Mouse (Mus musculus) megakaryocyte-erythroid progenitor cell, adult 5 weeks (primary cell): ENCODE data around the gene Ncaph2. TPM values are rescaled to one million over a fixed set of nuclear protein-coding genes. Genes with fewer than 3 reads are reported as not detected.

Experiments used
- polyA plus RNA-seq: library from polyadenylated mRNA; stranded (reverse); fragments of >175 nt; gene quantifications from 2 replicates; pipeline ENCODE4 v1.2.3, GENCODE M21; 2012

The Ncaph2 gene
- polyA plus RNA-seq = 63.0 and 78.6 TPM in 2 replicates

GRCm38 (mm10) chr15:89355241-89356187, at the start of gene Ncaph2, which contains the start of gene Lmf2:
TSS of gene Ncaph2 (plus strand) at chr15:89355719.
TSS of gene Lmf2 (minus strand) at chr15:89355659.

DNA sequence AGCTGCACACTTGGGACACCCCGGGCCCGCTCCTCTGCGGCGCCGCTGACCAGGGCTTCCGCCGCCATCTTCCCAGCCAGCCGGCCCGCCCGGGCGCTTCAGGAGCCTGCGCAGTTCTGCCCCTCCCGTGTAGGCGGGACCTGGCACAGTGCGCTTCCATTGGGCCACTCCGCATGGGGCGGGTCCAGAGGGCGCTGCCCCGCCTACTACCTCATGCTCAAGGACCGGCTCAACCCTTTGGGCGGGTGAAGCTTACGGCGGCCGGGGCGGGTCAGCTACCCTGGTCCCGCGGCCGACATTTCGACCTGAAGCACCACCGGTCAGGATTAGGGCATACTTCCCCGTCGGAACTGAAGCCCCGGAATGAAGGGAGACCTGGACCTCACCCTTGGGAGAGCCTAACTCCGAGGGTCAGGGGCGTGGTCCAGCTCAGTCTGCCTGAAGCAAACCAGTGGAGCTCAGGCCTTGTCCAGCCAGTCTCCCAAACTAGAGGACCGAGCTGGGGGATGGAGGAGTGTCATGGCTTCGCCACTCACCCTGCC, 40.3 kb upstream of the Ncaph2 start, which contains the start of gene Sbf1:
Gene Sbf1, minus strand, starts transcription at position 122 of the 542 bp plus-strand sequence.

DNA sequence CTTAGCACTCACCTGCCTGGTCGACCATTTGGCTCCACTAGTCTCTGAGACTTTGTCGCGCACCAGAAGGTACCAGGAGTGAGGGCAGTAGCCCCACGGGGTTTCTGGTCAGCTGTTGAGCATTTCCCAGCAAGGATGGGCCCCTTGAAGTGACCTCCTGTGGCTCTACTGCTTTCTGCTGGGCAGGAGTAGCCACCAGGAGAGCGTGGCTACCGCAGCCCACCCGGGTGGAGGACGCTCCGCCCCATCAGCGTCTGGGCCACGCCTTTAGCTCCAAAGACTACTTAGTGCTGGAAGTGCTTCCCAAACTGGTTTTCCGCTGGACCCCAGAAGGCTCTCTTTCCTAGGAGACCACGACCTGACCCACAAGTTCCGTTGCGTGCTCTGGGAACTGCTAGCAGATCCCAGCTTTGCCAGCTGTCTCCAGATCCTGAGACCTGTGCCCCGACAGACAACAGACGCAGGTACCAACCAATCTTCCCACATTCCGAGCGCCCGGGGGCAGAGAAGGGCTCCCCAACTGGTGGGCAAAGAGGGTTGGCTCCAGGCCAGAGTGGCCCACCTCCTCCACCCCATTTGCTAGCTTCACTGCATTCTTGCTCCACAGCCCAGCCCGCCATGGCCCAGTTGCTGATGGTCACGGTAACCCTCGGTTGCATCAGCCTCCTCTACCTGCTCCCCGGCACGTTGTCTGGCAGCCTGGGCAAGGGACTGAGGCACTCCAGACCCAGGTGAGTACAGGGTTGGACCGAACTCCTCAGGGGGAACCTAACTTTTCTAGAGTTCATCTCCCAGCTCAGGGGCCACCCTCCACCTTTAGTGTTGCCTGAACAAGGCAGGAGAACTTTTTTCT, 32.6 kb upstream of the Ncaph2 start, which contains the start of gene Adm2:
Gene Adm2, plus strand, starts transcription at position 51 of the 853 bp plus-strand sequence.

DNA sequence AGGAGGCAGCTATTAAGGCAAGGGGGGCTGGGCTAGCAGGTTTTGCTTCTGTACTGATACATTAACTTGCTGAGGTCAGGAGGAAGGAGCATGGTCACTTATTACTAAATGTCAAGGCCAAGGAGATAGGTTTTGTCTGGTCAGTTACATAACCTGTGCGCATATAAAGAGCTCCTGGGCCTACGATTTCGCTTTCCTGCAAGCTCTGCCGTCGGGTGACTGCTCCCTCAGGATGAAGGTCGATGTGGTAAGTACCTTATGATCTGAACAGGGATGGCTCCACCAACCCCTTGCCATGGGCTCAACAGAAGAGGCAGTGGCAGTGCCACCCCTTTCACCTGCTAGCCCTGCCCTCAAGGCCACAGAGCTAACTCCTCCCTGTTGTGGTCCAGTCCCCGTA, 21.2 kb upstream of the Ncaph2 start, which contains the start of gene Miox:
Gene Miox, plus strand, starts transcription at position 128 of the 400 bp plus-strand sequence.

DNA sequence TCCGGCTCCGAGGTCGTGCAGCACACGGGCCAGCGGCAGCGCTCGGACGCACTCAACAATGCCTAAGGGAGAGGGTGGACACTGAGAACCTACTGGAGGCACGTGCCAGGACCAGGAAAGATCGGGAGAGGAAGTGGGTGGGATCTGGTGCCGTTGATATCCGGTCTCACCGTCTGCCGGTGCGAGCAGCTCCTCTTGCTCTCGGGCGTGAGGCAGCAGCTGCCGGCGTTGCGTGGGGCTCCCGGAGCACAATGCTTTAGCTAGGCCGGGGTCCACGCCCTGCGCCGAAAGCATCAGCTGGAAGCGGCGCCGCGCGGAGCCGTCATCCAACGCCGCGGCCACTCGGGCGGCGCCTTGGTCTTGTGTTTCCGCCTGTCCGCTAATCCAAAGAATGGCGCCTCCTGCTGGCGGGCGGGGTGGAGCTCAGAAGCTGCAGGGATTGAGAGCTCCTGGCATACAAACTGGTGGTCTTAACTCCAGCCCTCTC, 18.3 kb downstream of the Ncaph2 start, which contains the start of gene Sco2:
Gene Sco2, minus strand, starts transcription at position 85 of the 487 bp plus-strand sequence.

GRCm38 (mm10) chr15:89376957-89377356, 21.4 kb downstream of the Ncaph2 start, which contains the start of gene Tymp:
TSS of gene Tymp (minus strand) at chr15:89377039.

GRCm38 (mm10) chr15:89378831-89379401, 23.4 kb downstream of the Ncaph2 start, which contains the start of gene Odf3b:
TSS of gene Odf3b (minus strand) at chr15:89379282.

GRCm38 (mm10) chr15:89384617-89385016, 29.1 kb downstream of the Ncaph2 start, which contains the start of gene Klhdc7b:
TSS of gene Klhdc7b (plus strand) at chr15:89384917.

DNA sequence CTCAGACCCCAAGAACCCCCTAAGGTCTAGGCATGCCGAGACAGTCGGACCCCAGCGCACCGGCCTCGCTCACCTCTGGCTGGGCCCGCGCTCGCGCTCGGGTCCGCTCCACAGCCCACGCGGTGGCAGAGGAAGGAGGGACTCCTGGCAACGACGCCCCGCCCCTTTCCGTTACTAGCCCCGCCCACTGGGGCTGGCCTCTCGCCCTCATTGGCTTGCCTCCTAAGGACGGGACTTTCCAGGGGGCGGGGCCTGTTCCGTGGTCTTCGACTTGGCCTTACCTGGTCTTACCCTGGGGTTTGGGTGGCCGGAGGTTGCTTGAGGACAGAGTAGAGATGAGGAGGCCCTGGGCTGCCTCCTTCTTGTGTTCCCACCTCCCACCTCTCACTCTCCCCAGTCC, 54.6 kb downstream of the Ncaph2 start, which contains the start of gene Syce3:
Gene Syce3, minus strand, starts transcription at position 386 of the 400 bp plus-strand sequence.

Other genes with a start within 250 kb of the Ncaph2 start
- 33.3 and 36.4 TPM in 2 replicates for gene Tubgcp6, start 232.6 kb upstream of the Ncaph2 start, polyA plus RNA-seq
- gene Hdac10, start 227.0 kb upstream of the Ncaph2 start, polyA plus RNA-seq = 16.0 and 20.5 TPM in 2 replicates
- gene Mapk12, start 215.0 kb upstream of the Ncaph2 start, polyA plus RNA-seq = 0.10 TPM in 1 of 2 replicates, not detected in the other
- 0.28 and 0.48 TPM in 2 replicates for gene Mapk11, start 206.1 kb upstream of the Ncaph2 start, polyA plus RNA-seq
- 38.5 and 40.7 TPM in 2 replicates for gene Plxnb2, start 174.9 kb upstream of the Ncaph2 start, polyA plus RNA-seq
- gene Dennd6b, start 159.2 kb upstream of the Ncaph2 start, polyA plus RNA-seq = 10.1 and 11.8 TPM in 2 replicates
- 47.6 and 60.3 TPM in 2 replicates for gene Ppp6r2, start 144.2 kb upstream of the Ncaph2 start, polyA plus RNA-seq
- gene Sbf1, start 40.4 kb upstream of the Ncaph2 start, polyA plus RNA-seq = 172 and 230 TPM in 2 replicates
- not detected in 2 replicates for gene Adm2, start 33.0 kb upstream of the Ncaph2 start, polyA plus RNA-seq
- gene Miox, start 21.3 kb upstream of the Ncaph2 start, polyA plus RNA-seq = not detected in 2 replicates
- 139 and 151 TPM in 2 replicates for gene Lmf2, start 60 bp upstream of the Ncaph2 start, polyA plus RNA-seq
- gene Sco2, start 18.1 kb downstream of the Ncaph2 start, polyA plus RNA-seq = 75.8 and 81.4 TPM in 2 replicates
- 1.4 and 1.6 TPM in 2 replicates for gene Tymp, start 21.3 kb downstream of the Ncaph2 start, polyA plus RNA-seq
- 24.7 and 38.6 TPM in 2 replicates for gene Odf3b, start 23.6 kb downstream of the Ncaph2 start, polyA plus RNA-seq
- gene Klhdc7b, start 29.2 kb downstream of the Ncaph2 start, polyA plus RNA-seq = 0.06 and 0.18 TPM in 2 replicates
- gene Syce3, start 54.8 kb downstream of the Ncaph2 start, polyA plus RNA-seq = not detected in 2 replicates
- gene Cpt1b, start 70.1 kb downstream of the Ncaph2 start, polyA plus RNA-seq = 2.2 and 2.7 TPM in 2 replicates
- gene C730034F03Rik, start 73.9 kb downstream of the Ncaph2 start, polyA plus RNA-seq = 0.07 TPM in 1 of 2 replicates, not detected in the other
- 1.2 and 2.2 TPM in 2 replicates for gene Gm44502, start 74.0 kb downstream of the Ncaph2 start, polyA plus RNA-seq
- 157 and 209 TPM in 2 replicates for gene Chkb, start 74.2 kb downstream of the Ncaph2 start, polyA plus RNA-seq
- gene Mapk8ip2, start 98.2 kb downstream of the Ncaph2 start, polyA plus RNA-seq = 0.01 TPM in 1 of 2 replicates, not detected in the other
- 51.0 and 62.2 TPM in 2 replicates for gene Arsa, start 121.7 kb downstream of the Ncaph2 start, polyA plus RNA-seq
- 34.8 and 56.1 TPM in 2 replicates for gene Shank3, start 143.9 kb downstream of the Ncaph2 start, polyA plus RNA-seq
- gene Acr, start 212.6 kb downstream of the Ncaph2 start, polyA plus RNA-seq = 0.15 and 0.39 TPM in 2 replicates
- 14.4 and 21.8 TPM in 2 replicates for gene Rabl2, start 236.2 kb downstream of the Ncaph2 start, polyA plus RNA-seq